Mouse (Mus musculus) small intestine, adult 2 months (tissue): ENCODE measurements around the gene Ppp3r2.

Experiments
- CTCF ChIP-seq: fragments of 200-500 bp; IDR thresholded peaks from 2 replicates; pipeline ENCODE4 v1.5.1; 2012; ENCODE audit warnings: low read depth, mild to moderate bottlenecking, control low read depth, inconsistent platforms, low read length, moderate library complexity, mixed read lengths; ENCODE audit not compliant: insufficient replicate concordance, insufficient read length; ENCODE audit errors: extremely low read depth
- POLR2A ChIP-seq: fragments of 200-500 bp; IDR thresholded peaks from 2 replicates; pipeline ENCODE4 v1.6.1; 2012; ENCODE audit warnings: low read depth, mild to moderate bottlenecking, control low read depth, inconsistent platforms, low read length, moderate library complexity

- TF ChIP-seq POLR2A (no peak), CTCF (no peak)
Measured at GRCm38 (mm10) chr4:49639913-49640312, 41.9 kb downstream of the Ppp3r2 start.
